Mouse (Mus musculus) liver, embryonic 14.5 days (tissue): ENCODE measurements at regions not wholly inside any gene's neighbourhood (a gene's known extent, or its start where the extent isn't known, plus 50 kb on each side); places are given as distances from the start of the nearest gene placed in this dataset.

Experiments used
- CTCF ChIP-seq: IDR thresholded peaks from 2 replicates; pipeline ENCODE4 v1.5.1; 2016; ENCODE audit warnings: antibody characterized with exemption, low read depth, control low read depth
- EP300 ChIP-seq: IDR thresholded peaks from 2 replicates; pipeline ENCODE4 v1.6.1; 2016; ENCODE audit warnings: antibody characterized with exemption, low read depth

GRCm38 (mm10) chr4:81037336-81037902, 127.0 kb downstream of the Lurap1l start:
- TF ChIP-seq CTCF: no peak
- TF ChIP-seq EP300: no peak
